Mouse (Mus musculus): ENCODE measurements at regions not wholly inside any gene's neighbourhood (a gene's known extent, or its start where the extent isn't known, plus 50 kb on each side); places are given as distances from the start of the nearest gene placed in this dataset.

- peak overlapping the region; percentile 92 for H3K4me2 ChIP-seq
- no peak overlapping the region for H3K27ac ChIP-seq
- H3K4me3 ChIP-seq: peak overlapping the region; percentile 52
- H3K4me1 ChIP-seq (replicated peaks): peaks cover 20% of the 10 kb centered on the region
- WGBS: under 1% methylated on average over 50 of the region's 50 CpGs
- H3K36me3 ChIP-seq: no peaks in the 10 kb centered on the region
- H3K9ac ChIP-seq: peak overlapping the region; percentile 11; the same call in 1 of the 2 replicates
- no peaks in the 10 kb centered on the region for H3K9me3 ChIP-seq (replicated peaks)
- peak; percentile 73; the same call in 1 of the 2 replicates for ATAC-seq (replicated peaks; ENCODE audit: insufficient number of reproducible peaks, insufficient read depth, low FRiP score, low read depth)
- H3K27me3 ChIP-seq: peaks cover 91% of the 10 kb centered on the region
These were observed 78.8 kb upstream of the Tbca start for GRCm38 (mm10) chr13:94709691-94710573.

DNA sequence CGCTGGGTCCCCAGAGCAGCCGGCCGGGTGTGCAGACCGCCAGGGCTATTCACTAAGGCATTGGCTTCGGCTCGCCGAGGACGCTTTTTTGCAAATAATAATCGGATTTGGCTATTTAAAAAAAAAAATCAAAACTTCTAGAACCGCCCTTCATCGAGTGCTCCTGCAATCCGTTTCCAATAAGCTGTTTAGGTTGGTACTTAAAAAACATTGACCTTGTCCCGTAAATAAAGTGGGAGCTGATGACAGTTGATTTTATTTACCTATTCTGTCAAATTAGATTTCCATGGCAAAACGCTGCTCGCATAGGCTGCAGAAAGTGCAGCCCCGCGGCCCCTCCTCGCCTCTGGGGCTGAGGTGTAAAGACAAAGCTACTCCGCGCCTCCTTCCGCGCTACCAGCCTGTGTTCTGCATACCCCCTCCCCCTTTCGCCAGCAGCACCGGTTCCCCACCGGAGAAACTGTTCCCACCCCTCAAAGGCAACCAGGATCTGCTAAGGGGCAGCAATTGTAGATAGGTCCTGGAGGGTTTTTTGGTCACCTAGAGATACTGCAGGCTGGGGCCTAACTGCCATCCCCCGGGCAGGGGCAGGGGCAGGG lies 78.0 kb upstream of the Tbca start:
- H3K9ac ChIP-seq: peak overlapping the region; percentile 11; the same call in 1 of the 2 replicates

DNA sequence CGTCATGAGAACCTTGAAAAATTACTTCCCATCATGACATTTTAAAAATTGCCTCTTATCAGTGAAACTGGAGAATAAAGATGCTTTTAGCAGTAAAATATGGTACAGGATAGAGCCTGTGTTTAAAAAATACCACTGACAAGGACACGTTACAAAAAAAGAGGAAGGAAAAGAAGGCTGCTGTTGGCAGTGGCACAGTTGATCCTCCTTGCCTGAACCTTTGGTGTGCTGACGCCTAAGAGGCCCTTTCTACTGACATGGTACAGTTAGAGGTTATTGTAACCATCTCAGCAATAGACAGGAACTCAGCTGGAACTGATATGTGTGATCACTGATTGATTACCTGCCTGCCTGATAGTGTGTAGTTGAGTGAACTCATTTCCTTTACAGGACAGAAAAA lies 75.3 kb upstream of the Tbca start:
- H3K4me3 ChIP-seq: no peak overlapping the region
- H3K4me1 ChIP-seq (replicated peaks): peaks cover 16% of the 10 kb centered on the region
- no peak overlapping the region for H3K9ac ChIP-seq
- H3K4me2 ChIP-seq: no peak overlapping the region
- peaks cover 57% of the 10 kb centered on the region for H3K27me3 ChIP-seq
- no peak for ATAC-seq (replicated peaks; ENCODE audit: insufficient number of reproducible peaks, insufficient read depth, low FRiP score, low read depth)
- no peak overlapping the region for H3K27ac ChIP-seq
- no peaks in the 10 kb centered on the region for H3K9me3 ChIP-seq (replicated peaks)
- no peaks in the 10 kb centered on the region for H3K36me3 ChIP-seq
- WGBS: 50% methylated on average over 3 of the region's 3 CpGs

More for the DNA sequence above, 78.0 kb upstream of the Tbca start:
- H3K4me3 ChIP-seq: peak overlapping the region; percentile 52
- ATAC-seq (replicated peaks; ENCODE audit: insufficient number of reproducible peaks, insufficient read depth, low FRiP score, low read depth): no peak
- H3K9me3 ChIP-seq (replicated peaks): no peaks in the 10 kb centered on the region
- peaks cover 84% of the 10 kb centered on the region for H3K27me3 ChIP-seq
- H3K36me3 ChIP-seq: no peaks in the 10 kb centered on the region
- peaks cover 20% of the 10 kb centered on the region for H3K4me1 ChIP-seq (replicated peaks)
- peak overlapping the region; percentile 92 for H3K4me2 ChIP-seq
- 2% methylated on average over 26 of the region's 26 CpGs for WGBS
- H3K27ac ChIP-seq: no peak overlapping the region

- ATAC-seq (replicated peaks; ENCODE audit: insufficient number of reproducible peaks, insufficient read depth, low FRiP score, low read depth): no peak
- Histone ChIP-seq H3K4me2 (no peak overlapping the region), H3K27ac (no peak overlapping the region), H3K27me3 (no peaks in the 10 kb centered on the region), H3K9ac (no peak overlapping the region), H3K36me3 (no peaks in the 10 kb centered on the region), H3K4me3 (no peak overlapping the region), H3K9me3 (replicated peaks) (no peaks in the 10 kb centered on the region), H3K4me1 (replicated peaks) (no peaks in the 10 kb centered on the region)
- WGBS: 50% methylated on average over 4 of the region's 4 CpGs
These were observed 67.1 kb upstream of the Tbca start for GRCm38 (mm10) chr13:94721625-94722024.

Measured in heart, embryonic 15.5 days (tissue).